Mouse (Mus musculus): Measurements from ENCODE around the gene 4921536K21Rik. TPM values are rescaled to one million over a fixed set of nuclear protein-coding genes. Genes with fewer than 3 reads are reported as not detected.
"Not testable (repeated sequence)": the region's sequence is repeated elsewhere in the genome, so short reads cannot be mapped to it uniquely, and the experiment has no call there.

The 4921536K21Rik gene
- polyA plus RNA-seq, 1 experiment from 2014 or later, result 0.31 TPM

DNA sequence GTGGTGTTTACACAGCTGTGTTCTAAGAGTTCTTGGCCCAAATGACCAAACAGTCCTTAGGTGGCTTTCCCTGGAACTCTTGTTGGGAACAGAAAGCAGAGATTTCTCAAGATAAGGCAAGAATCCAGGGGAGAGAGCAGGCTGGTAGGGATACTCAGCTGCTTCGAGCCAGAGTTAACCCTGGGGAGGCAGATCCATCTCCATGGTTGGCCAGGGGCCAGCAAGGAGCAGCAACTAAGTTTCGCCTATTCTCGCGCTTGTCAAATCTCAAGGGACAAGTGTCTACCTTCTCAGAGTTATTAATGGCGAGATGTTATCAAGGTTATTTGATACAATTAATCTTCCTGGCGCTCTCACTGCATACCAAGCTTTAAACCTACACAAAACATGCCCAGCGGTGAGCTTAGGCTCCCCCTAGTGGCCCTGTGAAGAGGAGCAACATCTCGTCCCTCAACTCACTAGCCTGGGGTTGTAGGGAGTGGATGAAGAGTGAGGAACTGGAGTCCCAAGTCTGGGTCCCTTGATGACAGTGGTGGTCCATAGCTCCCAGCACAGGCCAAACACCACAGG lies 26.5 kb upstream of the 4921536K21Rik start:
- Histone ChIP-seq H3K4me1 (no peaks in the 10 kb centered on the region), H3K9me3 (no peaks in the 10 kb centered on the region), H3K36me3 (peaks cover 57% of the 10 kb centered on the region), H3K4me3 (no peak overlapping the region), H3K27me3 (ENCODE audit: insufficient read depth, poor library complexity, severe bottlenecking) (no peaks in the 10 kb centered on the region), H3K27ac (no peak overlapping the region)
- WGBS, result 36% methylated on average over 8 of the region's 8 CpGs
- no peak for DNase-seq (ENCODE audit: low spot score)

DNA sequence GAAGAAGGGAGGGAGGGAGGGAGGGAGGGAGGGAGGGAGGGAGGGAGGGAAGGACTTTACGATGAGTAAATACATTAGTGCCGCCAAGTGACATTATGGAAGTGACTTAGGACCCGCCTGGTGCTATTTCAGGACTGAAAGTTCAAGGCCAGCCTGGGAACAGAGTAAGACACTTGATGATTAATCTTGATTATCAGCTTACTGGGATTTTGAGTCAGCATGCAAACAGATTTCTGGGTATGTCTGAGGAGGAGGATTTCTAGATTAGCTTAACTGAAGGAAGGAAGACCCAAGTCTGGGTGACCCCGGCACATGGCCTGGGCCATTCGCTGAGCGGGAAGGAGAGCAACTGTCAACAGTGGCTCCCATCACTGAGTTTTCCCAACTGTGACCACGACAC lies 25.6 kb upstream of the 4921536K21Rik start:
- peaks cover 49% of the 10 kb centered on the region for H3K36me3 ChIP-seq
- H3K9me3 ChIP-seq, result no peaks in the 10 kb centered on the region
- H3K27me3 ChIP-seq (ENCODE audit: insufficient read depth, poor library complexity, severe bottlenecking), result no peaks in the 10 kb centered on the region
- H3K4me1 ChIP-seq, result peaks cover 6% of the 10 kb centered on the region
- no peak overlapping the region for H3K4me3 ChIP-seq
- no peak overlapping the region for H3K27ac ChIP-seq
- DNase-seq (ENCODE audit: low spot score), result no peak
- 86% methylated on average over 7 of the region's 7 CpGs for WGBS

DNA sequence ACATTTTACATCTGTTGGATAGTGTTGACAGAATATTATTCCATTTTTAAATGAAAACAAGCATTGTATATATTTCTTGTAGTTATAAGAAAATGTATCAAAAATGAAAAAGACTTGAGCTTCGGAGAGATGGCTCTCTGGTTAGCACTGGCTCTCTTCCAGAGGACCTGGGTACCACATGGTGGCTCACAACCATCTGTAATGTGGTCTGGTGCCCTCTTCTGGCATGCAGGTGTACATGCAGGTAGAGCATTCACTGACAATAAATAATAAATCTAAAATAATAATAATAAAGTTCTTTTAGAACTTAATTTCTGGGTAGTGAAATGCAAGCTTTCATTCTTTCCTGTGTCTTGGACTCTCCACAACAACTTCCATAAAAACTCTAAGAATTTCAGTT lies 23.8 kb upstream of the 4921536K21Rik start:
- peaks cover 15% of the 10 kb centered on the region for H3K4me1 ChIP-seq
- WGBS, result 55% methylated on average over 1 of the region's 1 CpGs
- H3K9me3 ChIP-seq, result no peaks in the 10 kb centered on the region
- H3K36me3 ChIP-seq, result peaks cover 32% of the 10 kb centered on the region
- no peaks in the 10 kb centered on the region for H3K27me3 ChIP-seq (ENCODE audit: insufficient read depth, poor library complexity, severe bottlenecking)
- H3K4me3 ChIP-seq, result no peak overlapping the region
- DNase-seq (ENCODE audit: low spot score), result no peak
- no peak overlapping the region for H3K27ac ChIP-seq

DNA sequence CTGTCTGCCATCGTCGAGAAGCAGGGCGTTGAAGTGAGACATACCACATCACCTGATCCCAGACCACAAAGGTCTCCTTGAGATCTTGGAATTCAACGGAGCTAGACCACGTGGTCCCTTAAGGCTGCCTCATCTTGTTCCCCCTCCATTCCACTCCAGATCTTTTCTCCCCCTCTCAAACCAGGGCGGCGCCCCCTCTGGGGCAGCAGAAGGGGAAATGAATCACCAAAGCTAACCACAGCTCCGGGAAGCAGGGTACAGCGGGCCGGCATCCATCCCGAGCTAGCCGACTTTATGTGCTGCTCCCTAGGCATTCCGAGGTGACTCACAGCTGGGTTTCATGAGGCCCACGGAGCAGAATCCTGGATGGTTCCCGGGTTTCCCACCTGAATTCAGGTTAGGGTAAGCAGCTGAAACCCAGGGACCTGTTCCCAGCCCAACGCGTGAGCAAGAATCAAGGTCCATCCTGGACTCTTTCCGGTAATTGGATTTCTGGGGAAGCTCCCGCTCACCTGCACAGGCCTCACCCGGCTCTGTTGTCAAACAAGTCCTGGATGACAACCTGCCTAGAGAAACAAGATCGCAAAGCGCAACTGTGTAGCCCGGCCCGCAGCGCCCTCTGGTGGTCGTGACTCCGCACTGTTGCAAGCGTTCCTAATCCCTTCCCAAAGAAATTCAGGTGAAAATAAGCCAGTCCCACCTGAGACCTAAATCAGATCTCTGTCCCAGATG lies 19.4 kb upstream of the 4921536K21Rik start, which contains the start of gene Slc35e4:
Gene Slc35e4, minus strand, starts transcription at position 556 of the 732 bp plus-strand sequence.
- H3K27ac ChIP-seq, result peak within 1 kb of the TSS; percentile 83

DNA sequence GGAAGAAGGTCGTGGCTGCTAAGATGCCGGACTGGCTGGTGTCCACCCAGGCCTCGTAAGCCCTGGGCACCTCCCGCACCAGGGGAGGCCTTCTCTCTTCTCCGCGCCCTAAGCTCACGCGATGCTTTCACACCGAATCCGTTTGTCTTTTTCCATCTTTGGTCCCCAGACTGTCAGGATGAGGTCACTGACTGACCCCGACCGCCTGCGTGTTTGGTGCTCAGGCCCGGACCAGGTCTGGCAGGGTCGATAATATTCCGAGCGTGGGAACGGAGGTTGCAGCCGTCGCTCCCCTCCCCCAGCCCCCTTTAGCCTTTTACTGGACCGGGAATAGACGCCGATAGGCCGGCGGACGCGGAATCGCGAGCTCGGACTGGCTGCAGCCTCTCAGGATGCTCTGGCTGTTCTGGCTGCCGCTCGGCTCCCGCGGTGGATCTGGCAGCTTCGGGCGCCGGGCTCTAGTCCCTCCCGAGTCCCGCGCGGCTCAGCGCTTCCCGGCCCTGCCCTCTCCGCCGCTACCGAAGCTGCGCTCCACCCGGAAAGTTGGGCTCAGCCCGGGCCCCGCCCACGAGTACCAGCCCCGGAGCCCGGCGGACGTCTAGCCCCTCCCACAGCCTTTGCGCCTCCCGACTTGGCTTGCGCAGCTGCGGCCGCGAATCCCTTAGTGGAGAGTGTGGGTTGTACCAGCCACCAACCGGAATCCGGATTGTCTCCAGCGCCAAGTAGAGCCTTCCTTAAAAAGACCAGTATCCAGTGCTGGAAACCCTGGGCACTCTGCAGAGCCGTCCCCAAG lies 18.6 kb upstream of the 4921536K21Rik start:
- peak; percentile 96 for DNase-seq (ENCODE audit: low spot score)
- Histone ChIP-seq H3K4me3 (peak overlapping the region; percentile 73), H3K4me1 (peaks cover 47% of the 10 kb centered on the region), H3K27ac (peak overlapping the region; percentile 83), H3K36me3 (peaks cover 8% of the 10 kb centered on the region), H3K9me3 (no peaks in the 10 kb centered on the region), H3K27me3 (ENCODE audit: insufficient read depth, poor library complexity, severe bottlenecking) (peaks cover 17% of the 10 kb centered on the region)
- under 1% methylated on average over 65 of the region's 65 CpGs for WGBS

More for the DNA sequence above, 19.4 kb upstream of the 4921536K21Rik start, which contains the start of gene Slc35e4:
- Histone ChIP-seq H3K9me3 (no peaks in the 10 kb centered on the region), H3K36me3 (peaks cover 11% of the 10 kb centered on the region), H3K4me3 (peak within 1 kb of the TSS; percentile 73), H3K4me1 (peaks cover 47% of the 10 kb centered on the region), H3K27me3 (ENCODE audit: insufficient read depth, poor library complexity, severe bottlenecking) (peaks cover 17% of the 10 kb centered on the region)
- peak; percentile 93 for DNase-seq (ENCODE audit: low spot score)
- WGBS, result under 1% methylated on average over 28 of the region's 28 CpGs

DNA sequence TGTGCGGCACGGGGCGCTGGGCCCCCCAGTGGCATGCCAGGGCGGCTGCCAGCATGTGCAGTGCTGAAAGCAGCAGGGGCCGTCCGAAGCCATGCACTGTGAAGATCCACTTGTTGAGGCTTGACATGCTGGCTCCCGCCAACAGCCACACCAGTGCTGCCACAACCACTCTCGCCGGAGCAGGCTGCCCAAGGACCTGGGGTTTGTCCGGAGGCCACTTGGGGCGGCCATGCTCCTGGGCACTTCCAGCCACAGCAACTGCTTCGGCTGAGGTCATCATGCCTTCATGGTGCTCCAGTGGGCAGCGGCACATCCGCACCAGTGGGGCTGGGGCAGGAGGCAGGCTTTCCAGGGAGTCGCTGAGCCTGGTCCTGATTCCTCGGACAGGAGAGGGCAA lies 18.0 kb upstream of the 4921536K21Rik start:
- Histone ChIP-seq H3K27me3 (ENCODE audit: insufficient read depth, poor library complexity, severe bottlenecking) (peaks cover 18% of the 10 kb centered on the region), H3K27ac (peak overlapping the region; percentile 83), H3K4me1 (peaks cover 47% of the 10 kb centered on the region), H3K36me3 (peaks cover 8% of the 10 kb centered on the region), H3K4me3 (peak overlapping the region; percentile 73), H3K9me3 (no peaks in the 10 kb centered on the region)
- no peak for DNase-seq (ENCODE audit: low spot score)
- 3% methylated on average over 16 of the region's 16 CpGs for WGBS

DNA sequence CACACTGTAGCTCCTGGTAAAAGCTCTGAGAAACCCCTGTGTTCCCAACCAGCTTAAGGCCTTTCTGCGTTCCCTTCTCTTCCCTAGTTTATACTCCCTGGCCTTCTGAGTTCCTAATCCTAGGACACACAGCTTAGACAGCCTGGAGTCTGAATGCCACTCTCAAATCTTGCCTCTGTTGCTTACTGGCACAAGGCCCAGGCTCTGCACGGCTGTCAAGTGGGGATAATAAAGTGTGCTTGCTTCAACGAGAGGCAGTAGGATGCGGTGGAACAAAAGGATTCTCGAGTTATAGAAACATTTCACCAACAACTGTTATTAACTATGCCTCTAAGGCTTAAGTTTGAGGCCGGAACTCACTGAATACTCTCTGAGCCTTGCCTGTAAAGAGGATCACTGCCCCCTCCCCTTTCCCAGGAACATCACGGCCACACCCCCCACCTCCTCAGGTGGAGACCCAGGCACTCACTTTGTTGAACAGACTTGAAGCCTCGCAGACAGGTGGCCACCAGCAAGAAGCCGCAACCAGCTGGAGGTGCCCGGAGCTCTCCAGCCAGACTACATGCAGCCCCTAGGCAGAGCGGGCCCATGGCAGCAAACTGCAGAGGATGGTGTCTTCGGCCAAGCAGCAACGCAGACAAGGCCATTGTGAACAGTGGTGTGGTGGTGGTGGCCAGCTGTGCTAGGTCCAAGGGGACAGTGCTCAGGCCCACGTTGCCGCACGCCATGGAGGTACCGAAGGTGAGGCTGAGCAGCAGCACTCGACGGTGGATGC lies 17.4 kb upstream of the 4921536K21Rik start:
- peak overlapping the region; percentile 73 for H3K4me3 ChIP-seq
- peaks cover 7% of the 10 kb centered on the region for H3K36me3 ChIP-seq
- DNase-seq (ENCODE audit: low spot score), result no peak
- peaks cover 24% of the 10 kb centered on the region for H3K27me3 ChIP-seq (ENCODE audit: insufficient read depth, poor library complexity, severe bottlenecking)
- peak overlapping the region; percentile 83 for H3K27ac ChIP-seq
- 24% methylated on average over 19 of the region's 19 CpGs for WGBS
- H3K4me1 ChIP-seq, result peaks cover 47% of the 10 kb centered on the region
- no peaks in the 10 kb centered on the region for H3K9me3 ChIP-seq

DNA sequence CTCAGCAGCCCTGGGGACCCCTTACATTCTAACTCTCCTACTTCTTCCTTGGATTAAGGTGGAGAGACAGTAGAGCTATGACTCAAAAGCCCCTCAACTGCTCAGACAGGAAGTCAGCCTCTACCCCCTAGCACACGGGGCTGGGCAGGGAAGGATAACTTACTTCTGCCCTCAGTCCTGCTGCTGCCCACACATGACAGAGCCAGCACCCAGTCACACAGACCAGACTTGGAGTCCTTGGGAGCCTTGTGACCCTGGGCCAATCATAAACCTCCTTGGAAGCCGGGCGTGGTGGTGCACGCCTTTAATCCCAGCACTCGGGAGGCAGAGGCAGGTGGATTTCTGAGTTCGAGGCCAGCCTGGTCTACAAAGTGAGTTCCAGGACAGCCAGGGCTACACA lies 16.5 kb upstream of the 4921536K21Rik start:
- not testable (repeated sequence) for H3K36me3 ChIP-seq; DNase-seq (ENCODE audit: low spot score); H3K9me3 ChIP-seq; H3K27ac ChIP-seq
- peaks cover 24% of the 10 kb centered on the region for H3K27me3 ChIP-seq (ENCODE audit: insufficient read depth, poor library complexity, severe bottlenecking)
- 83% methylated on average over 6 of the region's 6 CpGs for WGBS
- H3K4me3 ChIP-seq, result 0 out of 2 replicates have a peak overlapping the region, but pooled peaks have one; percentile 37
- H3K4me1 ChIP-seq, result peaks cover 47% of the 10 kb centered on the region

DNA sequence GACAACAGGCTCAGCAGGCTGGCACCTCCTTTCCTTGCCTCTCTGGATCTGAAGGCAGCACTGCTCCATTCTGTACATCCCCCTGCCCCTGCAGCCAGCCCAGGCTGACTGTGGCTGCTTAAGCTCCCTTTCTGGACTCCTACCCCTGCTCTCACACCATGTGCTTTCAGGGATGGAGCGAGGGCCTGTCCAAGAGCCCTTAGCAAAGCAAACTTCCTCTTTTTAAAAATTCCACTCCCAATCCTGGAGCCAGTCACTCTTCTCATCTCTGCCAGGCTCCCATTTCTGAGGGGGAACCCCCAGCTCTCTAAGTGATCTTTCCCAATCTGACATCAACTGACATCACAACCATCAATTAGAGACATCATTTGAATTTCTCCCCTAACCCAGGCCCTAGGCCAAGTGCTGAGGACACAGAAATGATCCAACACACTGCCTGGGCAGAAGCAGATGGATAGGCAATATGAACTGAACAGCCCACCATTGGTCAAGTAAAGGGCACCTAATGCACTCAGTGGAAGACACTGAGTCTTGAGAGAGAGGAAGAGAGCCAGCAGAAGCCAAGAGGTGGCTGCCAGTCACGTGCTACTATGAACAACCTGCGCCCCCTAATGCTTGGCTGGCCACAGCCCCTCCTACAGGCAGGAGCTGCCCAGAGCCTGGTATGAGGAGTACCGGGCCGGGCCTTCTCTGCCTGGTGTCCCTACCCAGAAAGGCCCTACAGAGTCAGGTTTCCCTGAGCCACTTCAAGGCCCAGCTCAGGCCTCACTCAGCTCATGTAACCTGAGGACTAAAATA lies 15.8 kb upstream of the 4921536K21Rik start:
- H3K27me3 ChIP-seq (ENCODE audit: insufficient read depth, poor library complexity, severe bottlenecking), result peaks cover 24% of the 10 kb centered on the region
- peaks cover 9% of the 10 kb centered on the region; the same call in 1 of the 2 replicates for H3K36me3 ChIP-seq
- no peak for DNase-seq (ENCODE audit: low spot score)
- H3K4me1 ChIP-seq, result peaks cover 41% of the 10 kb centered on the region
- H3K9me3 ChIP-seq, result no peaks in the 10 kb centered on the region
- H3K4me3 ChIP-seq, result peak overlapping the region; percentile 37; the same call in 1 of the 2 replicates
- 52% methylated on average over 5 of the region's 5 CpGs for WGBS
- H3K27ac ChIP-seq, result peak overlapping the region; percentile 59; the same call in 1 of the 2 replicates

DNA sequence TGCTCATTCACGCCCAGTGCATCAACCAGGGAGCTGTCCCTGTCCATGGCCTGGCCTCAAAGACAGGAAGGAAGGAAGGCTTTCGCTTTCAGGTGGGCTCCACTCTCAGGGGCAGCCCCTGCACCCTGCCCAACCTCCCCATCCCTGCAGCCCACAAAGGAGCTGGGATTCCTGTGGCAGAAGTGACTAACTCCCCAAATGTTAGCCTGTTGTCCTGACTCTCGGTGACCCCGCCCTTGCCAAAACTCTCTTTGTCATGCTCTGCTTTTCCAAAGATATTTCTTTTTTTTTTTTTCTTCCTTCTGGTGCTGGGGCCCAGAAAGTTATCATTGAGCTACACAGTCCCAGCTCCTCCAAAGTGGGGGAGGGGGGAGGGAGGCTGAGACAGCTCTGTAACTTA lies 14.3 kb upstream of the 4921536K21Rik start:
- Histone ChIP-seq H3K4me1 (peaks cover 36% of the 10 kb centered on the region), H3K36me3 (peaks cover 9% of the 10 kb centered on the region; the same call in 1 of the 2 replicates), H3K27ac (no peak overlapping the region), H3K27me3 (ENCODE audit: insufficient read depth, poor library complexity, severe bottlenecking) (peaks cover 24% of the 10 kb centered on the region), H3K4me3 (no peak overlapping the region), H3K9me3 (no peaks in the 10 kb centered on the region)
- no peak for DNase-seq (ENCODE audit: low spot score)
- WGBS, result 78% methylated on average over 4 of the region's 4 CpGs

DNA sequence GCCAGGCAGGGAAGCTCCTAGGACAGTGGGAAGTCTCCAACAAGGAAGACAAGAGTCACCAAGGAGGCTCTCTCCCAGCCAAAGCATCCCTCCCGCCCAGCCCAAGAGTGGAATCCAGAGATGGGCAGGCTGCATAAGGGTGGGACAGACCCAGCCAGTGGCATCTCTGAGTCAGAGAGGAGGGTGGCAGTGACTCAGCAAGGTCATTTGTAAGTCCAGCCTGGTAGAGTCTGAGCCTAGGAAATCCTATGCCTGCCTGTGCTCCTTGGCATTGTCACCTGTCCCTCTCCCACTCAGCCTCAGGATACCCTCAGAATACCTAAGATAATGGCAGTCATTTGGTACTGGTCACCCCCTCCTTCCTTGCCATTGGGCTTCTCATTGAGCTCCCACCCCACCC lies 10.5 kb upstream of the 4921536K21Rik start:
- Histone ChIP-seq H3K4me3 (no peak overlapping the region), H3K36me3 (peaks cover 9% of the 10 kb centered on the region; the same call in 1 of the 2 replicates), H3K4me1 (peaks cover 9% of the 10 kb centered on the region), H3K9me3 (no peaks in the 10 kb centered on the region), H3K27ac (no peak overlapping the region), H3K27me3 (ENCODE audit: insufficient read depth, poor library complexity, severe bottlenecking) (peaks cover 7% of the 10 kb centered on the region; the same call in 1 of the 2 replicates)
- no peak for DNase-seq (ENCODE audit: low spot score)
- WGBS, result 58% methylated on average over 1 of the region's 1 CpGs

Data from heart, embryonic 10.5 days (tissue).